Mouse (Mus musculus) hindbrain, embryonic 15.5 days (tissue): ENCODE measurements around the gene Metap1d. TPM values are rescaled to one million over a fixed set of nuclear protein-coding genes. Genes with fewer than 3 reads are reported as not detected.

ENCODE experiments used
- ATAC-seq: fragments of 200-750 bp; cut with Nextera tagmentation; 2 replicates; pipeline ENCODE4 v1.8.0; 2017; ENCODE audit warnings: low read depth, moderate number of reproducible peaks, moderate TSS enrichment; ENCODE audit not compliant: low FRiP score
- H3K27ac ChIP-seq: fragments of 300-500 bp; sonication (generic); replicated peaks from 2 replicates; pipeline ENCODE4 v1.5.1; 2015; ENCODE audit warnings: mild to moderate bottlenecking, inconsistent platforms
- H3K27me3 ChIP-seq: fragments of 300-500 bp; sonication (generic); 2 replicates; pipeline ENCODE4 v1.6.1; 2015; ENCODE audit warnings: control low read depth, inconsistent platforms
- H3K36me3 ChIP-seq: fragments of 300-500 bp; sonication (generic); 2 replicates; pipeline ENCODE4 v1.6.1; 2015; ENCODE audit warnings: control low read depth, inconsistent platforms
- H3K4me1 ChIP-seq: fragments of 300-500 bp; sonication (generic); replicated peaks from 2 replicates; pipeline ENCODE4 v1.6.1; 2015; ENCODE audit warnings: control low read depth, inconsistent platforms
- H3K4me2 ChIP-seq: fragments of 300-500 bp; sonication (generic); 2 replicates; pipeline ENCODE4 v1.6.1; 2015; ENCODE audit warnings: moderate library complexity, mild to moderate bottlenecking, inconsistent platforms
- H3K4me3 ChIP-seq: fragments of 300-500 bp; sonication (generic); 2 replicates; pipeline ENCODE4 v1.5.1; 2015; ENCODE audit warnings: mild to moderate bottlenecking, inconsistent platforms
- H3K9ac ChIP-seq: fragments of 300-500 bp; sonication (generic); 2 replicates; pipeline ENCODE4 v1.6.1; 2015; ENCODE audit warnings: inconsistent platforms
- H3K9me3 ChIP-seq: fragments of 300-500 bp; sonication (generic); 2 replicates; pipeline ENCODE4 v1.6.1; 2016; ENCODE audit warnings: control low read depth, inconsistent platforms
- WGBS: fragments of 180-500 bp; shearing (Covaris S2); methylation state at CpG from one replicate; pipeline ENCODE4 v1.1.7; 2015; 5-methylcytosine and 5-hydroxymethylcytosine counted together
- polyA plus RNA-seq: library from polyadenylated mRNA; unstranded; fragments of >200 nt; fragmentation: Nextera tagmentation; extraction: Ambion mirVana; gene quantifications from 2 replicates; pipeline ENCODE4 v1.2.1, GENCODE M21; 2015

The Metap1d gene
- polyA plus RNA-seq, 1 experiment from 2014 or later, result 29.0 TPM

GRCm38 (mm10) chr2:71529511-71530351, 76.7 kb downstream of the Metap1d start:
- no peak overlapping the region for H3K9ac ChIP-seq
- under 1% methylated on average over 57 of the region's 60 CpGs for WGBS
- no peaks in the 10 kb centered on the region for H3K9me3 ChIP-seq
- peak overlapping the region; percentile 29 for H3K4me3 ChIP-seq
- H3K36me3 ChIP-seq, result no peaks in the 10 kb centered on the region
- H3K4me2 ChIP-seq, result peak overlapping the region; percentile 56
- H3K4me1 ChIP-seq, result peaks cover 9% of the 10 kb centered on the region
- peaks cover 91% of the 10 kb centered on the region for H3K27me3 ChIP-seq
- peak; percentile 70 for ATAC-seq
- no peak overlapping the region for H3K27ac ChIP-seq

GRCm38 (mm10) chr2:71530391-71531123, 77.5 kb downstream of the Metap1d start:
- WGBS, result under 1% methylated on average over 34 of the region's 34 CpGs
- H3K36me3 ChIP-seq, result no peaks in the 10 kb centered on the region
- H3K4me3 ChIP-seq, result no peak overlapping the region
- H3K9me3 ChIP-seq, result no peaks in the 10 kb centered on the region
- no peak overlapping the region for H3K9ac ChIP-seq
- peaks cover 9% of the 10 kb centered on the region for H3K4me1 ChIP-seq
- H3K4me2 ChIP-seq, result peak overlapping the region; percentile 56; the same call in 1 of the 2 replicates
- H3K27me3 ChIP-seq, result peaks cover 88% of the 10 kb centered on the region
- H3K27ac ChIP-seq, result no peak overlapping the region
- ATAC-seq, result no peak

- under 1% methylated on average over 12 of the region's 12 CpGs for WGBS
- H3K4me3 ChIP-seq, result no peak overlapping the region
- H3K9me3 ChIP-seq, result no peaks in the 10 kb centered on the region
- no peak for ATAC-seq
- H3K27ac ChIP-seq, result no peak overlapping the region
- no peak overlapping the region for H3K9ac ChIP-seq
- H3K4me1 ChIP-seq, result peaks cover 9% of the 10 kb centered on the region
- no peaks in the 10 kb centered on the region for H3K36me3 ChIP-seq
- no peak overlapping the region for H3K4me2 ChIP-seq
- H3K27me3 ChIP-seq, result peaks cover 86% of the 10 kb centered on the region
These were observed 78.1 kb downstream of the Metap1d start for GRCm38 (mm10) chr2:71531124-71531590.

- Histone ChIP-seq H3K4me2 (no peak overlapping the region), H3K27ac (no peak overlapping the region), H3K4me3 (no peak overlapping the region), H3K36me3 (no peaks in the 10 kb centered on the region), H3K9ac (no peak overlapping the region), H3K27me3 (peaks cover 84% of the 10 kb centered on the region), H3K4me1 (peaks cover 9% of the 10 kb centered on the region), H3K9me3 (no peaks in the 10 kb centered on the region)
- WGBS, result 1% methylated on average over 43 of the region's 43 CpGs
- no peak for ATAC-seq
These were observed 79.2 kb downstream of the Metap1d start for GRCm38 (mm10) chr2:71531990-71532970.

DNA sequence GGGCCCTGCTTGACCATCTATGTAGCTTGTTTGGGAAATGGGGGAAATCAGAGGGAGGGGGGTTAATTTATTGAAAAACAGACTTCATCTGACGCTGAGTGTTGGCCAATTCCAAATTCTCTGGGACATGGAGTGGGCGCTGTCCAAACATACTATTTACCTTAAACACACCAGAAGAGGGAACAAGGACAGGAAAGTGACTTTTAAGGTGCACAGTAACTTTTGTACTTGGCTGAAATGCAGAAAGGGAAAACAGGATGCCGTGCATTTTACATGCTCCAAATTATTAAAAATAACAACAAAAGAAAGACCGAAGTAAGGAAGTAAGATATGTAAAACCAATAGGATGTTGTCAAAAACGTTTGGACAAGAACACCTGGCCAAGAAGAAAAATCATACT, 80.0 kb downstream of the Metap1d start:
- WGBS, result 10% methylated on average over 5 of the region's 5 CpGs
- H3K9ac ChIP-seq, result no peak overlapping the region
- ATAC-seq, result no peak
- no peak overlapping the region for H3K4me2 ChIP-seq
- no peaks in the 10 kb centered on the region for H3K9me3 ChIP-seq
- H3K36me3 ChIP-seq, result no peaks in the 10 kb centered on the region
- H3K4me1 ChIP-seq, result peaks cover 9% of the 10 kb centered on the region
- peaks cover 86% of the 10 kb centered on the region for H3K27me3 ChIP-seq
- no peak overlapping the region for H3K27ac ChIP-seq
- no peak overlapping the region for H3K4me3 ChIP-seq

- peaks cover 1% of the 10 kb centered on the region for H3K4me1 ChIP-seq
- H3K9ac ChIP-seq, result no peak overlapping the region
- WGBS, result under 1% methylated on average over 20 of the region's 20 CpGs
- no peak overlapping the region for H3K4me3 ChIP-seq
- H3K4me2 ChIP-seq, result no peak overlapping the region
- ATAC-seq, result no peak
- H3K9me3 ChIP-seq, result no peaks in the 10 kb centered on the region
- peaks cover 86% of the 10 kb centered on the region for H3K27me3 ChIP-seq
- no peak overlapping the region for H3K27ac ChIP-seq
- no peaks in the 10 kb centered on the region for H3K36me3 ChIP-seq
These were observed 81.4 kb downstream of the Metap1d start for GRCm38 (mm10) chr2:71534242-71535052.

GRCm38 (mm10) chr2:71540611-71541417, 87.7 kb downstream of the Metap1d start:
- Histone ChIP-seq H3K27ac (no peak overlapping the region), H3K36me3 (no peaks in the 10 kb centered on the region), H3K27me3 (peaks cover 66% of the 10 kb centered on the region), H3K4me2 (peak overlapping the region; percentile 23), H3K4me3 (peak overlapping the region; percentile 4; the same call in 1 of the 2 replicates), H3K4me1 (peaks cover 17% of the 10 kb centered on the region), H3K9me3 (no peaks in the 10 kb centered on the region), H3K9ac (no peak overlapping the region)
- no peak for ATAC-seq
- under 1% methylated on average over 48 of the region's 48 CpGs for WGBS

GRCm38 (mm10) chr2:71541418-71542226, 88.5 kb downstream of the Metap1d start:
- peaks cover 26% of the 10 kb centered on the region for H3K4me1 ChIP-seq
- H3K4me3 ChIP-seq, result peak overlapping the region; percentile 4; the same call in 1 of the 2 replicates
- no peaks in the 10 kb centered on the region for H3K36me3 ChIP-seq
- H3K27me3 ChIP-seq, result peaks cover 65% of the 10 kb centered on the region
- no peak for ATAC-seq
- WGBS, result 3% methylated on average over 37 of the region's 37 CpGs
- H3K9me3 ChIP-seq, result no peaks in the 10 kb centered on the region
- no peak overlapping the region for H3K9ac ChIP-seq
- peak overlapping the region; percentile 23 for H3K4me2 ChIP-seq
- no peak overlapping the region for H3K27ac ChIP-seq

DNA sequence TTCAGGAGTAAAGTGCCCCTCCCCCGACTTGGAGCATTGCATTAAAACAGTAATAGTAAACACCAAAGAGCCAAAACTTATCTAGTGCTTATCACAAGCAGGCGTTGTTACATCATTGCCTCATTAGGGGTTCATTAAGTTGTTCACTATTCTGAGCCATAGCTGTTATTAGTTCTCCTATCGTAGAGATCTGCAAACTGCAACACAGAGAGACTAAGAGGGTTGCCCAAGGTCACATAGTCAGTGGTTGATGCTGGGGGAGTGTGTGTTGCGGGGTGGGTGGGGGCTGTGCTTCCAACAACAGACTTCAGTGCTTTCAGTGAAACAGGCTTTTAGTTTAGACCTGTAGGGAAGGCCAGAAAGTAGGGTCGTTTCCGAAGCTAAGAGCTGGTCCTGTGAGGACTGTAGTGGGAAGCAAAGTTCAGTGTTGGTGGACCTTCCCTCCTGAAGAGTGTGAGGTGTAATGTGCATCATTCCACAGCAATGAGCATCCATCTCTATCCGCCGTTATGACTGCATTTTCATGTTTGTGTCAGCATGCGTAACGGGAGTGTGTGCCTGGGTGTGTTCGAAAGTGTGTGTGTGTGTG, 89.2 kb downstream of the Metap1d start:
- 5% methylated on average over 11 of the region's 11 CpGs for whole genome bisulfite sequencing
- H3K27me3 ChIP-seq, result peaks cover 64% of the 10 kb centered on the region
- no peak for ATAC-seq

More for the DNA sequence above, 89.2 kb downstream of the Metap1d start:
- no peaks in the 10 kb centered on the region for H3K36me3 ChIP-seq
- peaks cover 29% of the 10 kb centered on the region for H3K4me1 ChIP-seq
- no peak overlapping the region for H3K27ac ChIP-seq
- H3K9ac ChIP-seq, result no peak overlapping the region
- H3K4me2 ChIP-seq, result no peak overlapping the region
- no peak overlapping the region for H3K4me3 ChIP-seq
- no peaks in the 10 kb centered on the region for H3K9me3 ChIP-seq
